Mouse (Mus musculus): ENCODE results near the gene Gm44511. TPM values are rescaled to one million over a fixed set of nuclear protein-coding genes. Genes with fewer than 3 reads are reported as not detected.
"Not testable (repeated sequence)": the region's sequence is repeated elsewhere in the genome, so short reads cannot be mapped to it uniquely, and the experiment has no call there.

Gm44511 gene
- polyA plus RNA-seq, 3 experiments from 2014 or later = not detected

GRCm38 (mm10) chr6:128799144-128799895, 26.8 kb downstream of the Gm44511 start:
- peak; percentile 41 for ATAC-seq

DNA sequence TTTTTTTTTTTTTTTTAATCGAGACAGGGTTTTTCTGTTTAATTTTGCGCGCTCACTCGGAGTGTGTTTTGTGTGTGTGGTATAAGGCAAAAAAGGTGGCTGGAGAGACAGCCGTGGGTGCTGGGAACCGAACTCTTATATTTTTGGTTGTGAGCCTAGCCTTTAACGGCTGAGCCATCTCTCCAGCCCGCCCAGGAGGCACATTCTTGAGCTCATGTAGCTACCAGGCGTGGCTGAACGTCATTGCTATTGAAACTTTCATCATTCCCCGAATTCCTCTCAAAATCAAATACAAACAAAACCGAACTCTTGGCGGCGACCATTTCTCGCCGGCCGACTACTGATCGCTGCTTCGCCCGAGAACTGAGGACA, 27.4 kb downstream of the Gm44511 start:
- ATAC-seq = peak; percentile 14

DNA sequence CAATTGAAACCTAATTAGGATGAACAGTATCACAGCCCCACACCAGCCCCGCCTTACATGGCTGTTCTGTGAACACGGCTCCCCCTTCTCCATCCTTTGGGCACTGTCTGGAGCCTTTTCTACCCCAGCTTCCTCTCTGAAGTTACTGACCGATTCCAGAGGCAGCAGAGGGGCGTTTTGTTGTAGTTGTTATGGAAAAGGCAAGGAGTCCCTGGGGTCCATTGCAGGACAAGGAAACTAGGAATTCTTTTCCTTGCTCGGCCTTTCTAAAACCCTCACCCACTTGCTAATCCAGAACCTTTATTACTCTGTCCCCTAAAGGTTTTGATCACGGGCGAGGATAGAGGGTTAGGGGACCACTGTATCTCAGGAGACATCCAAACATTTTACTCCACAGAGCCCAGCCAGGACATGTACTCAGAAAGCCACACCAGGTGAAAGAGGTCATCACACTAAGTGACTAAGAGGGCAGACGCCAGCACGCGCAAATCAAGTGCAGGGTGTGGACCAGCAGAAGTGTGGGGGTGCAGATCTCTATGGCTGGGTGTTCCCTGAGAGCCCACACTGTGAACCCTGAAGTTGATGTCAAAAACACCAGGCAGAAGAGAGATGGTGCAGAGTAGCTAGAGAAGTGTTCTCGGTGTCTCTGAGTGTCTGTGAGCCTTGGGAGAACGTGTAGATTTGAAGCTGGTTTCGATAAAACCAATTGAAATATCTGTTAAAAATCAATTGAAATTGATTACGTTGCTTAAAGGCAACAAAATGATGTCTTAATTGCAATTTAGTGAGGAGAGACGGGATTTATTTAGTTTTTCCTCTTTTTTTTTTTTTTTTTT, 28.0 kb downstream of the Gm44511 start:
- ATAC-seq = no peak

DNA sequence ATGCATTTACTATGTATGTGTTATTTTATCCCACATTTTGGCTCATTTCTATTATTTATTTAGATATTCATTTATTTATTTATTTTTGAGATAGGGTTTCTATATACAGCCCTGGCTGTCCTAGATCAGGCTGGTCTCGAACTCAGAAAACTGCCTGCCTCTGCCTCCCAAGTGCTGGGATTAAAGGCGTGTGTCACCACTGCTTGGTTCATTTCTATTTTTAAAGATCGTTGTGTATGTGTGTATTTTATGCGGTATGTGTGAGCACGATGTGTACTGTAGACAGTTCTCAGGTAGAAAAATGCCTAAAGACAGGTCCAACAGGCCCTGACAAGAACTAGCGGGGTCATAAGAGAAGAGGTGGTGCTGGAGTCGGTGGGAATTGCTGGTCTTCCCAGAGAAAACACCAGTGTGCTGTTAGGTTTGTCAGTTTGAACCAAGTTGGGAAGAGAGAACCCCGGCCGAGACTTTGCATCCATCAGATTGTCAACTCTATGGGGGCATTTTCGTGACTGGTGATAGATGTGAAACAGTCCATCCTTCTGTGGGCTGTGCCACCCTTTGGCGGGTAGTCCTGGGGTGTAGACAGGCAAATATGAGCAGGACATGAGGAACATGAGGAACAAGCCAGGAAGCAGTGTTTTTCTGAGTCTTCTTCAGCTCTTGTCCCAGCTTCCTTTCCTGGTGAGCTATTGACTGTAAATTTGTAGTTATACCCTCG, 28.8 kb downstream of the Gm44511 start:
- no peak for ATAC-seq

DNA sequence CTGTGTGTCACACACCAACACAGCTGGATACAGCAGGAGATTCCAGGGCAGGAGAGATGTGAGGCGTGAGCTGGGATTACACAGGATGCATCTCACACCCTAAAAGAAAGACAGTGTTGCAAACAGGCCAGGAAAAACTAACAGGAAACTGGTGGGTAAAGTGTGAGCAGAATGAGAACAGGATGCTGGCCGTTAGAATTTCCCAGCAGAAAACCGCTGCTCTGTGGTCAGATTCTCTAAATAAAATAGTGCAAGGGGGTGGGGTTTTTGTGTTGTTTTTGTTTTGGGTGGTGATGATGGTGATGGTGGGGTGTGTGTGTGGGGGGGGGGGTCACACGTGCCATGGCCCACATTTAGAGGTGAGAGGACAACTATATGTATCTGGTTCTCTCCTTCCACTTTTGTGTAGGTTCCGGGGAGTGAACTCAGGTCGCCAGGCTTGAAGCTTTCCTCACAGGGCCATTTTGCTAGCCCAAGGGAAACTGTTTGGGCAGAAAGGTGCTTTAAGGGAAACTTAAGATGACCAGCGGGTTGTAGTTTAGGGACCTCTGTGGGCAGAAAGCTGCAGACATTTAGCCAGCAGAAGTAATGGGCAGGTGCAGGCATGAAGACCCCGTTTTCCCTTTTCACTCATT, 29.7 kb downstream of the Gm44511 start:
- peak; percentile 56 for ATAC-seq

DNA sequence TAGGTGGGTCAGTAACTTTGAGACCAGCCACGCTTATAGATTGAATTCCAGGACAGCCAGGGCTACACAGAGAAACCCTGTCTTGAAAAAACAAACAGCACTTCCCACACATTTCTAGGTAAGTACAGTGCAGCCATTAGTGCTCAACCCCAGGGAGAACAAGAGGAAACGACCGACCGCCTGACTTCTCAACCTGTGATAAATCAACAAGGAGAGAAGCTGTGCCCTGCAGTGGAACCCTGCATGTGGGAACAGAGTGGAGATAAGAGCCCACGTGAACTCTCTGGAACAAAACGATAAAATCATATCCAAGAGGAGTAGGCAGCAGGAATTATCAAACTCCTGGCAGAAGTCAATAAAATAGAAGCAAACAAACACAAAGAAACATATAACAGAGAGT, 32.4 kb downstream of the Gm44511 start:
- ATAC-seq = no peak

GRCm38 (mm10) chr6:128790491-128790994, 35.6 kb downstream of the Gm44511 start:
- not testable (repeated sequence) for ATAC-seq

- no peak for ATAC-seq
These were observed 37.0 kb downstream of the Gm44511 start, which contains the start of gene Klrb1c for GRCm38 (mm10) chr6:128789115-128789514. Gene Klrb1c, minus strand, starts transcription at chr6:128789215.

- ATAC-seq = no peak
These were observed 37.6 kb downstream of the Gm44511 start for GRCm38 (mm10) chr6:128788517-128788916.

DNA sequence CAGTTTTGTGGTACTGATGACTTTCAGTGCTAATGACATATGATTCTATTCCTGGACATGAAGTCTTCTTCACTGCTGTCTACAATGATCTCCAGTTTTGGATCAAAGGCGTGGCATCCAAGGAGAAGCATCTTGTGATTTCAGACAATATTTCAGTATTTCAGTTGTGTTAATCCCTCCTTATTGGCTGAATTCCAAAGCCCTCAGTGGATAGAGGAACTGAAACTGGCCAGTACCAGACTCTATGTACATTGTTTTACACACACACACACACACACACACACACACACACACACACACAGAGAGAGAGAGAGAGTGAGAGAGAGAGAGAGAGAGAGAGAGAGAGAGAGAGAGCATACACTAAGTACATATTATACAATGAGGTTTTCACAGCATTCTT, 39.7 kb downstream of the Gm44511 start:
- ATAC-seq = not testable (repeated sequence)

GRCm38 (mm10) chr6:128769481-128770253, 56.4 kb downstream of the Gm44511 start:
- ATAC-seq = no peak

DNA sequence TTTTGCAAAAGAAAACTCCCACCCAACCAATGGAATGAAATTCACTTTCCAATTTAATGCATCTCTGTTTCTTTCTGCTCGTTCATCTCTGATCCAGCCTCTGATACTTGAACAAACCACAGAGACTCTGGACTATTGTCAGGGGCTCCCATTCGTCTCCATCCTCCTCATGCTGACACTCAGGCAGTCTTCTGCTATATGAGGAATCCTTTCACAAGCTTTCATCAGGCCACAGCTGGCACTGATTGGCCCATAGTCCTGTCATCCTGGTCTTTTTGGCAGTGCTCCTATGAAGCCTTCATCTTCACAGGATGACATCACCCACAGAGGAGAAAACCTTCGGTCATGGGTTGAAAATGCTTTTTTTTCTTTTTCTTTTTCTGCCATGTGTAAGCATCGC, 58.1 kb downstream of the Gm44511 start:
- ATAC-seq = no peak

- ATAC-seq = peak; percentile 56
These were observed 59.4 kb downstream of the Gm44511 start for GRCm38 (mm10) chr6:128766486-128767254.

DNA sequence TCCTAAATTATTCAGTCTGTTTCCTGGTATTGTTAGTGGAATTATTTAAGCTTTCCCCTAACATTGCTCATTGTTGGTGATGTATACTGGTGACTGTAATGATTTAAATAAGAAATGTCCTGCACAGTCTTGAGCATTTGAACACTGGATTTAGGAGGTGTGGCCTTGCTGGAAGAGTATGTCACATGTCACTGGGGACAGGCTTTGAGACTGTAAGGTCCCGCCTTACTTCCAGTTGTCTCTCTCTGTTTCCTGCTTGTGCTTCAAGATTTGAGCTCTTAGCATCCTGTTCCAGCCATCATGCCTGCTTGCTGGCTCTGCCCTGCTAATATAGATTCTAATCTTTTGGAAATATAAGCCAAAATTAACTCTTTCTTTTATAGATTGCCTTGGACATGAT, 60.9 kb downstream of the Gm44511 start:
- ATAC-seq = no peak

GRCm38 (mm10) chr6:128764598-128764997, 61.5 kb downstream of the Gm44511 start:
- no peak for ATAC-seq

GRCm38 (mm10) chr6:128763736-128764523, 62.2 kb downstream of the Gm44511 start:
- ATAC-seq = peak; percentile 57

GRCm38 (mm10) chr6:128762892-128763670, 63.0 kb downstream of the Gm44511 start:
- ATAC-seq = not testable (repeated sequence)

- ATAC-seq = no peak
These were observed 65.0 kb downstream of the Gm44511 start for GRCm38 (mm10) chr6:128761144-128761540.
